Mouse (Mus musculus) E14TG2a.4 (cell line): ENCODE data around the gene Smarca5.

Source experiments
- CTCF ChIP-seq: conservative IDR thresholded peaks from 2 replicates; pipeline ENCODE4 v1.5.1; 2014; ENCODE audit warnings: low read length
- NANOG ChIP-seq: IDR thresholded peaks from 2 replicates; pipeline ENCODE4 v1.6.1; 2014; ENCODE audit warnings: borderline replicate concordance, low read length, mixed read lengths
- POU5F1 ChIP-seq: IDR thresholded peaks from 2 replicates; pipeline ENCODE4 v1.6.1; 2014; ENCODE audit warnings: low read length, borderline replicate concordance

DNA sequence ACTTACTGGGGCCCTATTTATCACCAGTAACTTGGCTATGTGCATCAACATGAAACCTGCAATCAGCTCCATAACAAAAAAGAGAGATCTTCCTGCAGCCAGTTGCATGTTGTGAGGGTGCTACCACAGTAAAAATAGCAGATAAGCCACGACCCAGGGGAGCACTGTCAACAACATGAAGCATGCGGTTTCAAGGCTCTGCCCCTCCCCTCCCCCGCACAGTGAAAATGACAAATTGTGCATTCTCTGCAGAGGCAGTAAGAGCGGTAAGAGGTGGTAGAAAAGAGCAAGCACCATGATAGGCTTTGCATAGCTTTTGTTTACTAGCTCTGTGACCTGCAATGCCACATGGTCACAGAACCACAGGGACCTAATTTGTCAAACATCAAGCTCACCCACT lies 81.7 kb downstream of the Smarca5 start:
- TF ChIP-seq CTCF (no peak), NANOG (no peak), POU5F1 (no peak)
